Mouse (Mus musculus) liver, adult 2 months (tissue): ENCODE results near the gene Kctd13. TPM values are rescaled to one million over a fixed set of nuclear protein-coding genes. Genes with fewer than 3 reads are reported as not detected.

Experiments used
- DNase-seq: peaks from one replicate; pipeline ENCODE4 v3.0.0-alpha.2; 2011; ENCODE audit warnings: low read depth, low spot score; ENCODE audit errors: extremely low read depth
- H3K27ac ChIP-seq: fragments of 200-500 bp; replicated peaks from 2 replicates; pipeline ENCODE4 v1.5.1; 2012; ENCODE audit warnings: low read depth, mild to moderate bottlenecking, control low read depth, inconsistent platforms, low read length; ENCODE audit not compliant: insufficient read depth
- H3K27me3 ChIP-seq: fragments of 200-500 bp; 2 replicates; pipeline ENCODE4 v1.6.1; 2012; ENCODE audit warnings: mild to moderate bottlenecking, moderate library complexity, low read length, inconsistent platforms; ENCODE audit not compliant: control insufficient read depth, insufficient read depth
- H3K36me3 ChIP-seq: fragments of 200-500 bp; 2 replicates; pipeline ENCODE4 v1.6.1; 2012; ENCODE audit warnings: low read length, inconsistent platforms; ENCODE audit not compliant: control insufficient read depth, insufficient read depth
- H3K4me1 ChIP-seq: fragments of 200-500 bp; 2 replicates; pipeline ENCODE4 v1.6.1; 2011; ENCODE audit warnings: low read length; ENCODE audit not compliant: control insufficient read depth, insufficient read depth
- H3K4me3 ChIP-seq: fragments of 200-500 bp; 2 replicates; pipeline ENCODE4 v1.5.1; 2011; ENCODE audit warnings: low read depth, mild to moderate bottlenecking, control low read depth, low read length, moderate library complexity; ENCODE audit not compliant: insufficient read depth
- H3K79me2 ChIP-seq: fragments of 200-500 bp; 2 replicates; pipeline ENCODE4 v1.6.1; 2012; ENCODE audit warnings: inconsistent platforms, mild to moderate bottlenecking, low read length, moderate library complexity; ENCODE audit not compliant: control insufficient read depth, insufficient read depth
- H3K9ac ChIP-seq: fragments of 200-500 bp; 2 replicates; pipeline ENCODE4 v1.6.1; 2012; ENCODE audit warnings: low read depth, mild to moderate bottlenecking, control low read depth, inconsistent platforms, low read length
- CTCF ChIP-seq: fragments of 200-500 bp; IDR thresholded peaks from 2 replicates; pipeline ENCODE4 v1.5.1; 2011; ENCODE audit warnings: low read depth, low read length, control low read depth
- POLR2A ChIP-seq: fragments of 200-500 bp; IDR thresholded peaks from 2 replicates; pipeline ENCODE4 v1.6.1; 2011; ENCODE audit warnings: low read length, control low read depth; ENCODE audit not compliant: insufficient read depth; ENCODE audit errors: extremely low read depth
- WGBS: fragments of 180-500 bp; shearing (Covaris S2); methylation state at CpG from one replicate; pipeline ENCODE4 v1.1.7; 2018; 5-methylcytosine and 5-hydroxymethylcytosine counted together
- polyA plus RNA-seq: library from polyadenylated mRNA; depleted of rRNA; stranded (reverse); fragments of >200 nt; gene quantifications from 2 replicates; pipeline ENCODE4 v1.2.3, GENCODE M21; 2012; rRNA removed
- total RNA-seq: library from RNA; depleted of rRNA; stranded (reverse); fragments of >200 nt; gene quantifications from 2 replicates; pipeline ENCODE4 v1.2.3, GENCODE M21; 2014; rRNA removed

Gene Kctd13
- total and polyA plus RNA-seq, 2 experiments: 2.1 to 7.6 TPM

DNA sequence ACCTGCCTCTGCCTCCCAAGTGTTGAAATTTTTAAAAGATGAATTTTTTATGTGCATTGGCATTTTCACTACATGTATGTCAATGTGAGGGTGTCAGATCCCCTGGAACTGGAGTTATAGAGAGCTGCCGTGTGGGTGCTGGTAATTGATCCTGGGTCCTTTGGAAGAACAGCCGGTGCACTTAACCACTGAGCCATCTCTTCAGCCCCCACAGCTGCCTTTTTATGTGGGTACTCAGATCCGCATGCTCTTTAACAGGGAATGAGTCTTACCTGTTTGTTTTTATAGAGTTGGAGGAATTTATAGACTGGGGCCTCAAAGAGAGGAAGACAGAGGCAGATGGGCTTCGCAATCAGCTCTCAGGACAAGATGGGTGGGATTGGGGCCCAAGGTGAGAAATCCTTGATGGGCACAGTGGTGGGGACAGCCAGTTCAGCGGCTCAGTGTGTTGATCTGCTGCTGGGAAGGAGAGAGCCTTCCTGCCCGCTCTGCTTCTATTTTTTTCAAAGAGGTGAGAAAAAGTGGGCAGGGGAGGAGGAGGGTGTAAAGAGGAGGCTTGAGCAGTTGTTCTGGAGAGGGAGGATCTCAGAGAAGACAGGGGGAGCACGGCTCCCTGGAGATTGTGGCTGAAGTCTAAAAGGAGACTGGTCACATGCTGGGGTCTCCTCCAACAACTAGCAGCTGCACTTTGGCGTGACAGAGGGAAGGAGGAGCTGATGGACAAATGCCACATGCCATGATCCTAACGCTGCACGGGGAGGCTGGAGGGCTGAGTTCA lies 56.2 kb downstream of the Kctd13 start:
- Histone ChIP-seq H3K4me1 (no peaks in the 10 kb centered on the region), H3K27me3 (no peaks in the 10 kb centered on the region), H3K27ac (no peak overlapping the region), H3K79me2 (no peaks in the 10 kb centered on the region), H3K9ac (no peak overlapping the region), H3K36me3 (peaks cover 9% of the 10 kb centered on the region), H3K4me3 (no peak overlapping the region)
- TF ChIP-seq POLR2A: no peak
- DNase-seq: no peak
- WGBS: 79% methylated on average over 10 of the region's 10 CpGs

DNA sequence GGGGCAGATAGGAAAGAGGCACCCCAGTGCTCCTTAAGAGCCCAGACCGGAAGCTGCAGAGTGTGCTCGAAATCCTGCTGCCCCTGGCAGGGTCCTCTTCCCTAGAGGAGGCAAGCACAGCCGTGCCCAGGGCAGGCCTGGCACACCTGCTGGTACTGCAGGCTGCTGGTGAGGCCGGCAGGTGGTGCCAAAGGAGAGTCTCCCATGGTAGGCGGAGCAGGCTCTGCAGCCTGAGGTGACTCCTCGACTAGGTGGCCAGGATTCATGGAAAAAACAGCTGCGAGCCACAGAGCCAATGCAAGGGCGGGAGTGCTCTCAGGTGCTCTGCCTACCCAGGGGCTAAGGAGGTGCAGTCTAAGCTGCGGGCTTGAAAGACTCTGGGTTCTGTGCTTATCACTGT lies 57.6 kb downstream of the Kctd13 start:
- no peaks in the 10 kb centered on the region for H3K4me1 ChIP-seq
- no peaks in the 10 kb centered on the region for H3K27me3 ChIP-seq
- TF ChIP-seq CTCF (peak; percentile 77), POLR2A (no peak)
- no peak overlapping the region for H3K4me3 ChIP-seq
- WGBS: 49% methylated on average over 9 of the region's 9 CpGs
- no peaks in the 10 kb centered on the region for H3K79me2 ChIP-seq
- no peak overlapping the region for H3K27ac ChIP-seq
- DNase-seq: peak; percentile 36
- H3K36me3 ChIP-seq: peaks cover 13% of the 10 kb centered on the region
- H3K9ac ChIP-seq: no peak overlapping the region

DNA sequence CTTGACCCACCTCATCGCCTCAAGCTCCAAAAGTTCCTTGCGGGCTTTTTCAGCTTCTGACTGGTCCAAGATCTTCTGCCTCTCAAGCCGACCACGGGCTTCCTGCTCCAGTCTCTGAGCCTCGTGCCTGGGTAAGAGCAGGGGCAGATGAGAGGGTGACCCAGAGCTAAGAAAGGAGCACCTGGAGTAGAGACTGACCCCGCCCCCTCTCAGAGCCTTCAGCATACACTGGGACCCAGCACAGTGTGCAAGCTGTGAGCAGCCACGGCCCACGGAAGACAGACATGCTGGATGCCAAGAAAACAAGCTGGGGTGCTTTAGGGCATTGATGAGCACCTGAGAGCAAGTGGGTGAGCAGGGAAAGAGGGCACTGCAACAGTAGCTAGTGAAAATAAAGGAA lies 60.1 kb downstream of the Kctd13 start:
- no peak for TF ChIP-seq CTCF
- TF ChIP-seq POLR2A: no peak
- Histone ChIP-seq H3K27ac (no peak overlapping the region), H3K4me1 (no peaks in the 10 kb centered on the region), H3K79me2 (no peaks in the 10 kb centered on the region), H3K9ac (no peak overlapping the region), H3K36me3 (peaks cover 15% of the 10 kb centered on the region), H3K4me3 (no peak overlapping the region), H3K27me3 (no peaks in the 10 kb centered on the region)
- no peak for DNase-seq
- WGBS: 84% methylated on average over 8 of the region's 8 CpGs

Other genes starting within 250 kb of the Kctd13 start
- 15.6 and 20.5 TPM in 2 replicates for gene Bola2, start 233.5 kb upstream of the Kctd13 start, total RNA-seq
- gene Bola2, start 233.5 kb upstream of the Kctd13 start, polyA plus RNA-seq: 35.6 and 37.7 TPM in 2 replicates
- 4.1 and 4.6 TPM in 2 replicates for gene Slx1b, start 233.1 kb upstream of the Kctd13 start, total RNA-seq
- 11.3 and 15.4 TPM in 2 replicates for gene Slx1b, start 233.1 kb upstream of the Kctd13 start, polyA plus RNA-seq
- 7.7 and 9.0 TPM in 2 replicates for gene Coro1a, start 221.1 kb upstream of the Kctd13 start, total RNA-seq
- 10.6 and 22.7 TPM in 2 replicates for gene Coro1a, start 221.1 kb upstream of the Kctd13 start, polyA plus RNA-seq
- 10.4 and 14.8 TPM in 2 replicates for gene Mapk3, start 169.3 kb upstream of the Kctd13 start, total RNA-seq
- gene Mapk3, start 169.3 kb upstream of the Kctd13 start, polyA plus RNA-seq: 68.7 and 70.7 TPM in 2 replicates
- gene Gdpd3, start 162.5 kb upstream of the Kctd13 start, total RNA-seq: 0.46 and 2.3 TPM in 2 replicates
- 8.0 and 9.0 TPM in 2 replicates for gene Gdpd3, start 162.5 kb upstream of the Kctd13 start, polyA plus RNA-seq
- gene Ypel3, start 151.9 kb upstream of the Kctd13 start, total RNA-seq: 26.4 and 35.2 TPM in 2 replicates
- 119 and 144 TPM in 2 replicates for gene Ypel3, start 151.9 kb upstream of the Kctd13 start, polyA plus RNA-seq
- 0.13 and 0.18 TPM in 2 replicates for gene Tbx6, start 147.4 kb upstream of the Kctd13 start, total RNA-seq
- 0.71 and 1.1 TPM in 2 replicates for gene Tbx6, start 147.4 kb upstream of the Kctd13 start, polyA plus RNA-seq
- 45.8 and 52.8 TPM in 2 replicates for gene Ppp4c, start 136.4 kb upstream of the Kctd13 start, total RNA-seq
- gene Ppp4c, start 136.4 kb upstream of the Kctd13 start, polyA plus RNA-seq: 81.2 and 97.2 TPM in 2 replicates
- not detected in 2 replicates for gene Fam57b, start 131.2 kb upstream of the Kctd13 start, total RNA-seq
- 0.06 and 0.44 TPM in 2 replicates for gene Fam57b, start 131.2 kb upstream of the Kctd13 start, polyA plus RNA-seq
- gene 4930451I11Rik, start 97.2 kb upstream of the Kctd13 start, total RNA-seq: not detected in 2 replicates
- gene 4930451I11Rik, start 97.2 kb upstream of the Kctd13 start, polyA plus RNA-seq: not detected in 2 replicates
- not detected in 2 replicates for gene Doc2a, start 81.5 kb upstream of the Kctd13 start, total RNA-seq
- gene Doc2a, start 81.5 kb upstream of the Kctd13 start, polyA plus RNA-seq: not detected in 2 replicates
- 1.0 and 1.5 TPM in 2 replicates for gene Hirip3, start 66.9 kb upstream of the Kctd13 start, total RNA-seq
- gene Hirip3, start 66.9 kb upstream of the Kctd13 start, polyA plus RNA-seq: 1.00 and 2.4 TPM in 2 replicates
- gene Ino80e, start 66.5 kb upstream of the Kctd13 start, total RNA-seq: 2.5 and 4.8 TPM in 2 replicates
- gene Ino80e, start 66.5 kb upstream of the Kctd13 start, polyA plus RNA-seq: 16.3 and 18.5 TPM in 2 replicates
- 20.5 and 21.7 TPM in 2 replicates for gene Taok2, start 44.2 kb upstream of the Kctd13 start, total RNA-seq
- 28.5 and 42.7 TPM in 2 replicates for gene Taok2, start 44.2 kb upstream of the Kctd13 start, polyA plus RNA-seq
- gene Tmem219, start 6.0 kb upstream of the Kctd13 start, total RNA-seq: 78.4 and 98.6 TPM in 2 replicates
- gene Tmem219, start 6.0 kb upstream of the Kctd13 start, polyA plus RNA-seq: 94.9 and 120 TPM in 2 replicates
- not detected in 2 replicates for gene Asphd1, start 20.7 kb downstream of the Kctd13 start, total RNA-seq
- not detected in 2 replicates for gene Asphd1, start 20.7 kb downstream of the Kctd13 start, polyA plus RNA-seq
- gene Sez6l2, start 21.7 kb downstream of the Kctd13 start, total RNA-seq: 0.20 and 0.28 TPM in 2 replicates
- 0.31 and 0.60 TPM in 2 replicates for gene Sez6l2, start 21.7 kb downstream of the Kctd13 start, polyA plus RNA-seq
- gene Cdipt, start 47.0 kb downstream of the Kctd13 start, total RNA-seq: 41.2 and 42.8 TPM in 2 replicates
- 137 and 141 TPM in 2 replicates for gene Cdipt, start 47.0 kb downstream of the Kctd13 start, polyA plus RNA-seq
- gene Cdiptos, start 47.2 kb downstream of the Kctd13 start, total RNA-seq: 0.09 TPM in 1 of 2 replicates, not detected in the other
- 0.20 and 0.23 TPM in 2 replicates for gene Cdiptos, start 47.2 kb downstream of the Kctd13 start, polyA plus RNA-seq
- gene Mvp, start 85.7 kb downstream of the Kctd13 start, total RNA-seq: 23.4 and 28.5 TPM in 2 replicates
- 26.3 and 39.4 TPM in 2 replicates for gene Mvp, start 85.7 kb downstream of the Kctd13 start, polyA plus RNA-seq
- 0.74 TPM in 1 of 2 replicates, not detected in the other for gene Pagr1b, start 87.6 kb downstream of the Kctd13 start, total RNA-seq
- gene Pagr1b, start 87.6 kb downstream of the Kctd13 start, polyA plus RNA-seq: 0.49 TPM in 1 of 2 replicates, not detected in the other
- gene Pagr1a, start 88.5 kb downstream of the Kctd13 start, total RNA-seq: 4.9 and 6.7 TPM in 2 replicates
- gene Pagr1a, start 88.5 kb downstream of the Kctd13 start, polyA plus RNA-seq: 2.6 and 4.2 TPM in 2 replicates
- gene Gm42742, start 92.2 kb downstream of the Kctd13 start, total RNA-seq: 9.5 and 10.7 TPM in 2 replicates
- gene Gm42742, start 92.2 kb downstream of the Kctd13 start, polyA plus RNA-seq: 11.2 and 12.7 TPM in 2 replicates
- gene Prrt2, start 92.3 kb downstream of the Kctd13 start, total RNA-seq: not detected in 2 replicates
- gene Prrt2, start 92.3 kb downstream of the Kctd13 start, polyA plus RNA-seq: 0.75 TPM in 1 of 2 replicates, not detected in the other
- 8.9 and 16.4 TPM in 2 replicates for gene Maz, start 98.2 kb downstream of the Kctd13 start, total RNA-seq
- 74.6 and 81.9 TPM in 2 replicates for gene Maz, start 98.2 kb downstream of the Kctd13 start, polyA plus RNA-seq
- gene Kif22, start 113.6 kb downstream of the Kctd13 start, total RNA-seq: 0.37 and 1.3 TPM in 2 replicates
- 0.44 and 0.75 TPM in 2 replicates for gene Kif22, start 113.6 kb downstream of the Kctd13 start, polyA plus RNA-seq
- gene Zg16, start 158.4 kb downstream of the Kctd13 start, total RNA-seq: 11.2 and 47.8 TPM in 2 replicates
- gene Zg16, start 158.4 kb downstream of the Kctd13 start, polyA plus RNA-seq: 1.2 and 2.3 TPM in 2 replicates
- 0.28 and 0.34 TPM in 2 replicates for gene AI467606, start 162.5 kb downstream of the Kctd13 start, total RNA-seq
- gene AI467606, start 162.5 kb downstream of the Kctd13 start, polyA plus RNA-seq: 1.2 and 1.3 TPM in 2 replicates
- gene Qprt, start 193.3 kb downstream of the Kctd13 start, total RNA-seq: 116 and 129 TPM in 2 replicates
- 196 and 210 TPM in 2 replicates for gene Qprt, start 193.3 kb downstream of the Kctd13 start, polyA plus RNA-seq
- gene Spn, start 208.9 kb downstream of the Kctd13 start, total RNA-seq: 0.27 and 0.28 TPM in 2 replicates
- gene Spn, start 208.9 kb downstream of the Kctd13 start, polyA plus RNA-seq: 0.54 and 0.88 TPM in 2 replicates